Mouse (Mus musculus) retina, embryonic 14.5 days (tissue): Measurements from ENCODE around the gene Ltbp4.
A peak's percentile ranks its signal among the peaks of the same experiment; 100 is the strongest.

ENCODE experiments used
- DNase-seq: peaks from one replicate; pipeline ENCODE4 v3.0.0-alpha.2; 2015; ENCODE audit warnings: low spot score

Ltbp4 gene

DNA sequence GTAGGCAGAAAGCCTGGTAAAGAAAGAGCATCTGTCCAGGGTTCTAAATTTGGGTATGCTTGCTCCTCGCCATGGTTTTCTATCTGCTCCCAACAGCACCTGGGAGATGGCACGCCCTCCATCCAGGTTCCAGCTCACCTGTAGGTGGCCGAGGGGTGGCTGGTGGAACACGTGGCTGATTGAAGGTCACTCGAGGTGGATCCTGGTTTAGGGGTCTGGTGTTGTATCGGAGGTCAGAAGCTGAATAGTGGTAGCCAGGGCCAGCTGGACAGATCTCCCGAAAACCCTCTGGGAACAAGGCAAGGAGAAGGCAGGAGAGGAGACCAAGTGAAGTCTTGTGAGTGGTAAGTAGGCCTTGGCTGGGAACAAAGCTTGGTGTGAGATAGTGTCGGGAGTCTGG is 10.0 kb downstream of the Ltbp4 start:
- no peak for DNase-seq

GRCm38 (mm10) chr7:27326101-27326880 is 11.2 kb downstream of the Ltbp4 start:
- no peak for DNase-seq

DNA sequence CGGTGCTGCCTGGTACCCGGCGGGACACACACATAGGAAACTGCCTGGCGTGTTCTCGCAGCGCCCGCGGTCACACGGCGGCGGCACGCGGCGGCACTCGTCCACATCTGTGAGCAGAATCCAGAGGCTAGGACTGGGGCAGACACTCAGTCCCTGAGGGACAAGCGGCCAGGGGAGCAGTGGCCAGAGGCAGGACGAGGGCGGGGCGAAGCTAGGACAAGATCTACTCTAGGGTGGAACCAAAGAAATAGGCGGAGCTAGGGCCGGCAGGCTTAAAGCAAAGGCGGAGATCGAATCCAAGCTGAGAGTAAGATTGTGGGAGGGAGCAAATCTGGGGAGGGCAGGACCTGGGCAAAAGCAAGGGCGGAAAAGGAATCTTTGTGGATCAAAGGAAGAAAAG is 11.8 kb downstream of the Ltbp4 start:
- DNase-seq, result peak; percentile 58

GRCm38 (mm10) chr7:27324928-27325327 is 12.6 kb downstream of the Ltbp4 start:
- no peak for DNase-seq

- no peak for DNase-seq
These were observed 13.3 kb downstream of the Ltbp4 start for GRCm38 (mm10) chr7:27324161-27324560.

DNA sequence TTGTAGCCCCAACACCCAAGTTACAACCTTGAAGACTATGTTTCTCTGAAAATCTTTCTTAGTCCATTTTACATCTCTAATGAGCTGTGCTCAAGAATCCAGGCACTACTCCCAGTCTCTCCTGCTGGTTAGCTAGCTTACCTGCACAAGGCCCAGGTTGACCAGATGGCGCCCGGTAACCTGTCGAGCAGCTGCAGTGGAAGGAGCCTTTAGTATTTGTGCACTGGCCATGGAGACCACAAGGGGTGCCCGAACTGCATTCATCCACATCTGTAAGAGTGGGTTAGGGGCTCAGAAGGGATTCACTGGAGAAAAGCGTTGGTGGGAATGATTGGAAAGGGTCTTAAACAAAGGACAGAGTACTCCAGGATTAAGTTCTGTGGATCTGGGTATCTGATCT is 14.5 kb downstream of the Ltbp4 start:
- no peak for DNase-seq

DNA sequence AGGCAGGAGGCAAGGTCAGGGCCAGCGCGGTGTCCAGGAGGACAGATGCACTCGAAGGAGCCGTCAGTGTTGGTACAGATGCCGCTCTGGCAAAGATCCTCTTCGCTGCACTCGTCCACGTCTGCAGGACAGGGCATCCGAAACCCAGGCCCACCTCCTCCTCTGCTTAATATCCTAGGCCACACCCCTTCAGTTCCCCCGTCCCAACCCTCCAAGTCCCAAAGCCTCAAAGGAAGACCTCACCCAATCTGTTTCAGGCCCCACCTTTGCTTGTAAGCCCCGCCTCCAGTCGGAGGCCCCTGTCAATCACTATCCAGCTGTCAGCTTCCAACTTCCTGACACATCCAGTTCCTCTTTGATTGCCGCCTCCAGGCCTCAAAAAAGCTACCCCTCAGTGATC is 15.2 kb downstream of the Ltbp4 start:
- DNase-seq, result no peak

DNA sequence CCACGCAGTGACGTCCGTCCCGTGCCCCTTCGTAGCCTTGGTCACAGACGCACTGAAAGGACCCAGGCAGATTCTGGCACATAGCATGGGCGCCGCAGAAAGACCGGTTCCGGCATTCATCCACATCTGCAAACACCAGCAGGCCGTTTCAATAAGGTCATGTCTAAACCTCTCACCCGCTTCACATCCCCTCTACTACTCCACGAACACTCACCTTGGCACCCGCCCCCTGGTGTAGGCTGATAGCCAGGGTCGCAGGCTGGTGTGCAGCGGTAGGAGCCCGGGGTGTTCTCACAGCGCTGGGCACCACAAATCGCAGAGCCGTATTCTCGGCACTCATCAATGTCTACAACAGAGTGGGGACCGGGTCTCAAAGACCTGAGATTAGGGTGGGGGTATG is 18.1 kb downstream of the Ltbp4 start:
- no peak for DNase-seq

GRCm38 (mm10) chr7:27315958-27316357 is 21.5 kb downstream of the Ltbp4 start:
- peak; percentile 55 for DNase-seq

- DNase-seq, result no peak
These were observed 23.1 kb downstream of the Ltbp4 start for GRCm38 (mm10) chr7:27314393-27314792.

DNA sequence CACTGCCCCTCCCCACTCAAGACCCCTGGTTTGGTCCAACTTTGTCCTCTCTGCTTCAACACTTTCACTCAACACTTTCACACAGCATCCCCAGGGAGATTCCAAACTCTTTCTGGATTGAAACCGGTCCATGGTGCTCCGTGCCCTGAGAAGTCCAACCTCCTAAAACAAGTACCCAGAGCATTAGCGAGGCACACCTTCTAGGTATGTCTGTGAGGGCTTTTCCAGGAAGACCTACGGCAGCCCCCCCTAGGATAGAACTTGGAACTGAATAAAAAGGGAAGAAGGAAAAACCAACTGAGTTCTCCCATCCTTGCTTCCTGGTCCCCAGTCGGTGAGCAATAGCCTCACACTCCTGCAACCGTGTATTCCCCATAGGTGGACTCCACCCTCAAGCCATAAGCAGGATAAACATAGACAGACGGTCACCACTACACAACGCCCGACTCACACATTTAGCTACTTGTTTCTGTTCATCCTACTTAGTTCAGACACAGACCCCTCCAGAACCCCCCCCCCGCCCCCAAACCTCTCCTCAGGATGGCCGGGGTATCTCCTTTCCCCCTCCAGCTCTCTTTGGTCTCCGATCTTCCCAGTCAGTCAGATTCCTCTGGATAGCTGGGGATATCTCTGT is 25.7 kb downstream of the Ltbp4 start:
- DNase-seq, result no peak

DNA sequence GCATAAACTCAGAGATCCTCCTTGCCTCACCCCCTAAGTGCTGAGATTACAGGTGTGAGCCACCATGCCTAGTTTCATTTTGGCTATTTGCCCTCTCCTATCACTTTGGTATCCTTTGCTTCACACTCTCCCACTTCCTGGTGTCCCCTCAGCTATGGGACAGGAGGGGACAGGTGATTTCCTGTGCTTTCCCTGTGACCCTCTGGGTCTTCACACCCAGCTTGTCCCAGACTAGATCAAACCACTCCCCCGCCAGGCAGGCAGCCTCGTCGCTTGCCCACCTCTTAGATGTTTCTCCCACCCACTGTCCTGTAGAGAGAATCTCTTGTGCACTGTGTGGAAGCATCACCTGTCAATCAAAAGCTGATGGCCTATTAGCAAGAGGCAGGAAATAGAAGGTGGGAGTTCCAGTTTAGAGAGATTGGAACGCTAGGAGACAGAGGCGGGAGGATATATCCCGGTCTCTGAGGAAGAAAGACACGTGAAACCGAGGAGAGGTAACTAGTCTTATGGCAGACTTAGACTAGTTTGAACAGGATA is 26.4 kb downstream of the Ltbp4 start:
- no peak for DNase-seq

GRCm38 (mm10) chr7:27310306-27310705 is 27.2 kb downstream of the Ltbp4 start:
- DNase-seq, result no peak

DNA sequence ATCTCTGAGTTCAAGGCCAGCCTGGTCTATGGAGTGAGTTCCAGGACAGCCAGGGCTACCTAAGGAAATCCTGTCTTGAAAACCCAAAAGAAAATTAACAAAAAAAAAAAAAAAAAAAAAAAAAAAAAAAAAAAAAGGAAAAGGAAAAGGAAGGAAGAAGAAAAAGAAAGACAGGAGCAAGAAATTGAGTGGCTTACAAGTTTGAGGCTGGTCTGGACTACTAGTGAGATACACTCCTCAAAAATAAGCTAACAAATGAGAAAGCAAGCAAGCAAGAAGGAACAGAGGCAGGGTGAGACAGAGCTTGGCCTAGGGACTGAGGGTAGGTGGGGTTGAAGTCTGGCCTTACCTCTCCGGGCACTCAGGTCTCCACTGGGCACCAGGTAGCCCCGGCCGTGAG is 27.7 kb downstream of the Ltbp4 start:
- DNase-seq, result no peak

DNA sequence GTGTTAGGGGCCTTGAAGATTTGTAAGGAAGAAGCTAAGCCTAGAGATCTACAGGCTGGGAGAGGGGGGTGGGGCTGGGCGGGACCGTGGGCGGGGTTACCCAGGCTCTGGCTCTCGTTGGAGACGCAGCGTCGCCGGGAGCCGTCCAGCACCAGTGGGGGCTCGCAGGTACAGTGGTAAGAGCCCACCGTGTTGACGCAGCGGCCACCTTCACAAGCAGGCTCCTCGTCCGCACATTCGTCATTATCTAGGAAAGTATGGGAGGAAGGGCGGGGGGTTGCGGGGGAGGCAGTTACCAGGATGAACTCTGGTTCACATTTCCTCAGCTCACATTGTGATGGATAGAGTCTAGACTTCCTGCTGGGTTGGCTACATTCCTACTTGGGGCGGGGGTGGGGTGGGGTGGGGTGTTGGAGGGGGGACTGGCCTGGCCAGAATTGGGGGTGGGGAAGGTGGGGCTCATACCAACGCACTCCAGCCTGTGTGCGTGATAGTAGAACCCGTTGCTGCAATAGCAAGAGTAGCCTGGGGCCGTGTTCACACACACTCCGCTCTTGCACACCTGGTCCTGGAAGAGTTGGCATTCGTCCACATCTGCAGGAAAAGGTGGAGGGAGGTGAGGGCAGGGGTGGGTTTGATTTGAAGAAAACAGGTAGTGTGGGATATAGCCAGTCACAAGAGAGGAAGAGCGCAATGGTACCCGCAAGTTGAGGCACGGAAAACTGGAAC is 28.5 kb downstream of the Ltbp4 start:
- DNase-seq, result no peak

GRCm38 (mm10) chr7:27307551-27307950 is 29.9 kb downstream of the Ltbp4 start:
- DNase-seq, result no peak

DNA sequence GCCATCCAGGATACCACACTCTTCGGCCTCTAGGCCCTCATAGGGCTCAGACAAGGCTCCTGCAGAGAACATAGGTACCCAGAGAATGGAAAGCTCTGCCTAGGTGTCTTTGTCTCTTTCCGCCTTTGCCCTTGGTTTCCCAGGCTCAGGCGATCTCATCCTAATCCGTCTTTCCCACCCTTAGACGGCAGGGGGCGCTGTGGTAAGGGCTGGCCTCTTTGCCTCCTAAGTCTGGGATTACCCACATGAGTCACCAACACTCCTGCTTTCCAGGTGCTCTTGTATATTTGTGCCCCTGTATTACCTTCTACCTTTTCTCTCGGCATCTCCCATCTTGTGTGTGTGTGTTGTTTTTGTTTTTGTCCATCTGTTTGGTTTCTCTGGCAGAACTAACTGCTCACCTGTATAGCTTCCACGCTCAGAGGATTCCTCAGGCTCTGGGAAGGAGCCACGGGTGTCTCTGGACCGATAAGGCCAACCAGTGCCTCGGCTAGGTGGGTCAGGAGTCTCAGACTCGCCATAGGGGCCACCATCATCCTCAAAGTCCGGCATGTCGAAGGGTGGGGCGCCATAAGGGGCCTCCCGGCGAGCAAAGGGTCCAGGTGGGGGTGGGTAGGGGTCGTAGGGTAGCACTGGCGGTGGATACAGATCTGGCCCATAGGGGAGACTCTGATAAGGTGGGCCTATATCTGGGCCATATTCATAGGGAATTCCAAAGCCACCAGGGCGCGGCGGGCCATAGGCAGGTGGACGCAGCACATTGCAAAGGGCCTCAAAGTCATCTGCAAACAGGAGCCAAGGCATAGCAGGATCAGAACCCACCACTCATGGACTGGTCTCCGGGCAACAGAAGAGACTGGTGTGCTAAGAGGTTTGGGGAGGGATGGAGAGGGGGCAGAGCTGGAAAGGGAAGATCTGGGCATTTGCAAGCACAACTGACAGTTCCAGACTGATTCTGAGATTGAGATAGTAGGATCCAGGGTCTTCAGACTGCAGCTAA is 31.0 kb downstream of the Ltbp4 start:
- DNase-seq, result peak; percentile 50

DNA sequence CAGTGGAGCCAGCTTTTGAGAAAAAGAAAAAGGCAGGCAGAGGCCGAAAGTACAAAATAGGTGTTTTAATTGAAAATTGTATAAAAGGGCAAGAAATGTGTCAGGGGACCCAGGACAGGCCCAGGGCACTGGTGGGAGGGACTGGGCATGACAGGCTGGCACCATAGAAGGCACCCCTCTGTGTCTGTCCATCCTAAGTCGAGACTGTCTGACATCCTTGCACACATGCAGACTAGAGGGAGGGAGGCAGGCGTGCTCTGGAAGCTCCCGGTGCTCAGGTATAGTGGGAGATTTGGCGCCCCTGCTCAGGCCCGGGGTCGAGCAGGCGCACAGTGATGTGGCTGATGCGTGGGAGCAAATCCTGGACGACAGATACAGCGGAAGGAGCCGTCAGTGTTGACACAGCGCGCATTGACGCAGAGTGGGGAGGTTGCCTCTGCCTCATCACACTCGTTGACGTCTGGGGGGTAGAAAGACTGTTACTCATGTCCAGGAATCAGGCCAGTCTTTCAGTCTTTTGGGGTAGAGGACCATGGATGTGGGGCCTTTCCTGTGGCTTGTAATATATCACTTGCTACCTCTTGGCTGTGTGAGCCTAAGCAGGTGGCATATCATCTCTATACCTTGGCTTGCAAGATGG is 32.3 kb downstream of the Ltbp4 start:
- no peak for DNase-seq

GRCm38 (mm10) chr7:27302172-27302571 is 35.3 kb downstream of the Ltbp4 start:
- DNase-seq, result peak; percentile 84

GRCm38 (mm10) chr7:27300801-27301200 is 36.7 kb downstream of the Ltbp4 start:
- no peak for DNase-seq

DNA sequence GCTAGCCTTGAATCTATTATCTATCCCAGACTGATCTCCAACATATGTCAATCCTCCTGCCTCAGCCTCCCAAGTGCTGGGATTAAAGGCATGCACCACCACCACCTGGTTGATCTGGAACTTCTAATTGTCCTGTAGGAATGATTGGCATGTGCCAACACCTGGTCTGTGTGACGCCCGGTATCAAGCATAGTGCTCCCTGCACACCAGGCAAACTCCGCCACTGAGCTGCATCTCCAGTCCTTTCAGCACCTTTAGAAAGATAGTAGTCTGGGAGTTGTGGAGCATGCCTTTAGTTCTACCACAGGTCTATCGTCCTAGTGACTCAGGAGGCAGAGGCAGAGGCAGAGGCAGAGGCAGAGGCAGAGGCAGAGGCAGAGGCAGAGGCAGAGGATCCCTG is 37.1 kb downstream of the Ltbp4 start:
- DNase-seq, result no peak
